Mouse (Mus musculus) hindbrain, embryonic 15.5 days (tissue): ENCODE results near the gene Lzts2. TPM values are rescaled to one million over a fixed set of nuclear protein-coding genes. Genes with fewer than 3 reads are reported as not detected.

Experiments used
- polyA plus RNA-seq: library from polyadenylated mRNA; unstranded; fragments of >200 nt; fragmentation: Nextera tagmentation; extraction: Ambion mirVana; gene quantifications from 2 replicates; pipeline ENCODE4 v1.2.1, GENCODE M21; 2015

Lzts2 gene
- polyA plus RNA-seq, 1 experiment from 2014 or later, result 25.4 TPM

Other genes starting within 250 kb of the Lzts2 start
- 28.3 and 29.3 TPM in 2 replicates for gene Slf2, start 83.3 kb upstream of the Lzts2 start, polyA plus RNA-seq
- 17.3 and 18.9 TPM in 2 replicates for gene Sema4g, start 25.3 kb upstream of the Lzts2 start, polyA plus RNA-seq
- 14.1 and 14.8 TPM in 2 replicates for gene Twnk, start 8.8 kb upstream of the Lzts2 start, polyA plus RNA-seq
- gene Mrpl43, start 8.0 kb upstream of the Lzts2 start, polyA plus RNA-seq, result 88.6 and 94.7 TPM in 2 replicates
- gene Pdzd7, start 31.3 kb downstream of the Lzts2 start, polyA plus RNA-seq, result 2.6 and 3.2 TPM in 2 replicates
- 74.7 and 90.5 TPM in 2 replicates for gene Sfxn3, start 33.1 kb downstream of the Lzts2 start, polyA plus RNA-seq
- gene Kazald1, start 60.8 kb downstream of the Lzts2 start, polyA plus RNA-seq, result 2.3 and 2.6 TPM in 2 replicates
- 0.88 and 1.8 TPM in 2 replicates for gene Tlx1, start 136.3 kb downstream of the Lzts2 start, polyA plus RNA-seq
- 9.9 and 12.2 TPM in 2 replicates for gene Lbx1, start 221.4 kb downstream of the Lzts2 start, polyA plus RNA-seq